ENCODE assay signal across 8 mouse cellular contexts in the genomic region with DNA sequence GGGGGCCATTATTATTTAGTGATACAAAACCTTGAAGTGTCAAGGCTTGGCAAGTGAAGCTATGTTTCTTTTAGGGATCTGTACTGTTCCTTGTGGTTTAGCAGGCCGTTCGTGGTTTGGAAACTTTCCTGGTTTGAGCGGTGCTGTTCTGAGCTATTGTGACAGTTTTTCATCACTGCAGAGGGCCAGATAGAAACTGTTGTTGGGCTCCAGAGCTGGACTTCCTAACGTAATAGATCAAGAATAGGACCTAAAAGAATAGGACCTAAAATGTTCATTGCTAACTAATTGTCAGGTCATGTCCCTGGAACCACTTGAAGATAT. TPM values are rescaled to one million over a fixed set of nuclear protein-coding genes. Genes with fewer than 3 reads are reported as not detected.
DNase-seq lines count a peak whose midpoint lies in the region; ATAC-seq and TF ChIP-seq lines count a peak whose summit lies in the region.

No protein-coding gene starts in this region.

- 0 out of 2 replicates have a peak overlapping the region, but pooled peaks have one; percentile 39 for H3K27ac ChIP-seq in kidney, embryonic 16.5 days (ENCODE audit: low read length)
- peak overlapping the region; percentile 94 for H3K27ac ChIP-seq in embryonic facial prominence, embryonic 10.5 days (replicated peaks)
- H3K27ac ChIP-seq in intestine, embryonic 16.5 days (ENCODE audit: low read length): no peak overlapping the region

- H3K4me2 ChIP-seq in kidney, embryonic 16.5 days (replicated peaks; ENCODE audit: low read depth, low read length): peak overlapping the region; percentile 68
- H3K4me2 ChIP-seq in intestine, embryonic 16.5 days (ENCODE audit: low read depth, low read length): peak overlapping the region; percentile 48
- peak overlapping the region; percentile 75 for H3K4me2 ChIP-seq in myocyte (ENCODE audit: low read depth)

- H3K36me3 ChIP-seq in kidney, embryonic 16.5 days (ENCODE audit: insufficient read depth, low read length): peaks cover 12% of the 10 kb centered on the region
- peaks cover 30% of the 10 kb centered on the region for H3K36me3 ChIP-seq in embryonic facial prominence, embryonic 10.5 days (replicated peaks)
- 0 out of 2 replicates have a peak, but pooled peaks cover 3% of the 10 kb centered on the region for H3K36me3 ChIP-seq in intestine, embryonic 16.5 days (ENCODE audit: control insufficient read depth, insufficient read depth, low read length)
- H3K36me3 ChIP-seq in myocyte (ENCODE audit: control insufficient read depth, insufficient read depth): no peaks in the 10 kb centered on the region

- H3K4me1 ChIP-seq in kidney, embryonic 16.5 days (ENCODE audit: insufficient read depth, low read length): peaks cover 13% of the 10 kb centered on the region
- peaks cover 16% of the 10 kb centered on the region for H3K4me1 ChIP-seq in embryonic facial prominence, embryonic 10.5 days
- peaks cover 6% of the 10 kb centered on the region; the same call in 1 of the 2 replicates for H3K4me1 ChIP-seq in intestine, embryonic 16.5 days (ENCODE audit: control insufficient read depth, insufficient read depth, low read length)

- DNase-seq in kidney, adult 11 months: no peak
- DNase-seq in embryonic facial prominence, embryonic 10.5 days (ENCODE audit: low spot score): no peak
- DNase-seq in testis, postnatal 10 days (ENCODE audit: low spot score): no peak
- DNase-seq in B cell, adult 2 months: no peak

- H3K9ac ChIP-seq in kidney, embryonic 16.5 days (replicated peaks; ENCODE audit: low read length): peak overlapping the region; percentile 88
- H3K9ac ChIP-seq in intestine, embryonic 16.5 days (ENCODE audit: low read depth, low read length): peak overlapping the region; percentile 59

- no peaks in the 10 kb centered on the region for H3K9me3 ChIP-seq in kidney, embryonic 16.5 days (ENCODE audit: low read length)
- no peaks in the 10 kb centered on the region for H3K9me3 ChIP-seq in embryonic facial prominence, embryonic 10.5 days
- H3K9me3 ChIP-seq in intestine, embryonic 16.5 days (ENCODE audit: control insufficient read depth, low read length): no peaks in the 10 kb centered on the region

- no peak for TF ChIP-seq POLR2A in myocyte (IDR thresholded peaks at IDR 0.05; ENCODE audit: insufficient read length, low read depth)

- H3K79me2 ChIP-seq in myocyte (ENCODE audit: control insufficient read depth, insufficient read depth): peaks cover 21% of the 10 kb centered on the region

- peak overlapping the region; percentile 21 for H3ac ChIP-seq in myocyte (ENCODE audit: control insufficient read depth, insufficient read length)

- WGBS in kidney, embryonic 16.5 days: 0% methylated on average over 4 of the region's 4 CpGs
- 2% methylated on average over 4 of the region's 4 CpGs for WGBS in embryonic facial prominence, embryonic 10.5 days
- WGBS in intestine, embryonic 16.5 days: 0% methylated on average over 4 of the region's 4 CpGs

- peak overlapping the region; percentile 93 for H3K4me3 ChIP-seq in kidney, embryonic 16.5 days (ENCODE audit: low read length)
- H3K4me3 ChIP-seq in embryonic facial prominence, embryonic 10.5 days: peak overlapping the region; percentile 87
- H3K4me3 ChIP-seq in intestine, embryonic 16.5 days (ENCODE audit: low read length): peak overlapping the region; percentile 59
- H3K4me3 ChIP-seq in myocyte: peak overlapping the region; percentile 80

- ATAC-seq in kidney, embryonic 16.5 days (ENCODE audit: low FRiP score, low TSS enrichment): no peak
- ATAC-seq in intestine, embryonic 16.5 days: no peak
- ATAC-seq in granulocyte monocyte progenitor cell, adult 5-6 weeks (replicated peaks; ENCODE audit: poor library complexity, severe bottlenecking): no peak

- H3K27me3 ChIP-seq in kidney, embryonic 16.5 days (ENCODE audit: insufficient read depth, low read length): no peaks in the 10 kb centered on the region
- no peaks in the 10 kb centered on the region for H3K27me3 ChIP-seq in embryonic facial prominence, embryonic 10.5 days (replicated peaks; ENCODE audit: low read depth, poor library complexity, severe bottlenecking)
- H3K27me3 ChIP-seq in intestine, embryonic 16.5 days (replicated peaks; ENCODE audit: control insufficient read depth, insufficient read depth, low read length): no peaks in the 10 kb centered on the region
- no peaks in the 10 kb centered on the region for H3K27me3 ChIP-seq in myocyte (ENCODE audit: control insufficient read depth, insufficient read depth, insufficient read length)

TF ChIP-seq in myocyte, 11 proteins besides CTCF, POLR2A, EP300 and RAD21:
- TF ChIP-seq TCF12 (IDR thresholded peaks at IDR 0.05; ENCODE audit: insufficient read depth, poor library complexity, severe bottlenecking): no peak
- TF ChIP-seq POLR2AphosphoS2 (IDR thresholded peaks at IDR 0.05; ENCODE audit: insufficient read length, low read depth): no peak
- no peak for TF ChIP-seq MYOG (IDR thresholded peaks at IDR 0.05; ENCODE audit: control insufficient read depth in 1 of 3, insufficient read depth in 1 of 3, insufficient read length in 2 of 3, low read depth in 2 of 3)
- no peak for TF ChIP-seq MAX (IDR thresholded peaks at IDR 0.05; ENCODE audit: low read depth)
- TF ChIP-seq USF1 (IDR thresholded peaks at IDR 0.05; ENCODE audit: low read depth): no peak
- no peak for TF ChIP-seq SRF (IDR thresholded peaks at IDR 0.05; ENCODE audit: control insufficient read depth, insufficient read length, low read depth)
- no peak for TF ChIP-seq MYOD1 (IDR thresholded peaks at IDR 0.05; ENCODE audit: control insufficient read depth in 1 of 3, insufficient read length in 2 of 3, low read depth in 2 of 3)
- TF ChIP-seq TCF3 (IDR thresholded peaks at IDR 0.05; ENCODE audit: insufficient read length, low read depth): no peak
- no peak for TF ChIP-seq CEBPB (IDR thresholded peaks at IDR 0.05; ENCODE audit: insufficient read depth, poor library complexity, severe bottlenecking)
- no peak for TF ChIP-seq REST (IDR thresholded peaks at IDR 0.05; ENCODE audit: insufficient read depth, insufficient read length)
- no peak for TF ChIP-seq E2F4 (IDR thresholded peaks at IDR 0.05; ENCODE audit: insufficient read depth)

RNA-seq across cellular contexts. Expression of a gene that starts 0.4 kb away (rescaled TPM):
- 6.3 and 9.1 TPM in 2 replicates for polyA plus RNA-seq in kidney, embryonic 16.5 days (2015; fragmentation: Nextera tagmentation; extraction: Ambion mirVana)
- polyA plus RNA-seq in embryonic facial prominence, embryonic 10.5 days (2016; fragmentation: Nextera tagmentation; extraction: Ambion mirVana): 19.8 and 22.3 TPM in 2 replicates
- polyA plus RNA-seq in intestine, embryonic 16.5 days (2015; fragmentation: Nextera tagmentation; extraction: Ambion mirVana): 3.6 and 3.7 TPM in 2 replicates
- 0.46 TPM for polyA plus RNA-seq in myocyte (2012; fragmentation: generic; extraction: Trizol)
- total RNA-seq in granulocyte monocyte progenitor cell, adult 5-6 weeks (2014; fragmentation: Nextera tagmentation): 26.1 and 30.8 TPM in 2 replicates
- total RNA-seq in granulocyte monocyte progenitor cell, adult 5-6 weeks (2017): 23.1 and 30.6 TPM in 2 replicates

RNA-seq across cellular contexts. Expression of a gene that starts 0.5 kb away (rescaled TPM):
- polyA plus RNA-seq in kidney, embryonic 16.5 days (2015; fragmentation: Nextera tagmentation; extraction: Ambion mirVana): 43.2 and 58.3 TPM in 2 replicates
- 74.3 and 82.6 TPM in 2 replicates for polyA plus RNA-seq in embryonic facial prominence, embryonic 10.5 days (2016; fragmentation: Nextera tagmentation; extraction: Ambion mirVana)
- 39.1 and 46.7 TPM in 2 replicates for polyA plus RNA-seq in intestine, embryonic 16.5 days (2015; fragmentation: Nextera tagmentation; extraction: Ambion mirVana)
- polyA plus RNA-seq in myocyte (2012; fragmentation: generic; extraction: Trizol): 10.9 TPM
- 55.2 and 76.0 TPM in 2 replicates for total RNA-seq in granulocyte monocyte progenitor cell, adult 5-6 weeks (2014; fragmentation: Nextera tagmentation)
- 106 and 126 TPM in 2 replicates for total RNA-seq in granulocyte monocyte progenitor cell, adult 5-6 weeks (2017)

RNA-seq across cellular contexts. Expression of a gene that starts 54.5 kb away (rescaled TPM):
- polyA plus RNA-seq in kidney, embryonic 16.5 days (2015; fragmentation: Nextera tagmentation; extraction: Ambion mirVana): 7.5 and 10.8 TPM in 2 replicates
- polyA plus RNA-seq in embryonic facial prominence, embryonic 10.5 days (2016; fragmentation: Nextera tagmentation; extraction: Ambion mirVana): 32.2 and 35.7 TPM in 2 replicates
- polyA plus RNA-seq in intestine, embryonic 16.5 days (2015; fragmentation: Nextera tagmentation; extraction: Ambion mirVana): 14.7 and 15.8 TPM in 2 replicates
- 20.2 TPM for polyA plus RNA-seq in myocyte (2012; fragmentation: generic; extraction: Trizol)
- total RNA-seq in granulocyte monocyte progenitor cell, adult 5-6 weeks (2014; fragmentation: Nextera tagmentation): 0.45 and 0.73 TPM in 2 replicates
- total RNA-seq in granulocyte monocyte progenitor cell, adult 5-6 weeks (2017): 0.26 TPM in 1 of 2 replicates, not detected in the other
